Mouse (Mus musculus) MEL (cell line): ENCODE measurements around the gene Slc51a. TPM values are rescaled to one million over a fixed set of nuclear protein-coding genes. Genes with fewer than 3 reads are reported as not detected.
"Not testable (repeated sequence)": the region's sequence is repeated elsewhere in the genome, so short reads cannot be mapped to it uniquely, and the experiment has no call there.

Source experiments
- DNase-seq: peaks from one replicate; pipeline ENCODE4 v3.0.0; 2011; ENCODE audit warnings: low read depth, low spot score
- H3K27ac ChIP-seq: 2 replicates; pipeline ENCODE4 v1.5.1; 2012; ENCODE audit warnings: low read depth, mild to moderate bottlenecking, control low read depth, low read length, moderate library complexity; ENCODE audit not compliant: control insufficient read depth
- H3K27me3 ChIP-seq, 2 experiments: fragments of 150-350 bp in 1 of 2; sonication (generic) in 1 of 2; 2 replicates each; pipeline ENCODE4 v1.6.1; 2012; ENCODE audit warnings: low read length in 2 of 2, mild to moderate bottlenecking in 2 of 2, improper control_type of control experiment in 1 of 2, moderate library complexity in 1 of 2; ENCODE audit not compliant: insufficient read depth in 2 of 2, control insufficient read depth in 1 of 2
- H3K36me3 ChIP-seq, 2 experiments: 2 replicates each; pipeline ENCODE4 v1.6.1; 2012 to 2014; ENCODE audit warnings: low read length in 2 of 2, improper control_type of control experiment in 1 of 2, inconsistent platforms in 1 of 2, mild to moderate bottlenecking in 1 of 2; ENCODE audit not compliant: insufficient read depth in 2 of 2, control insufficient read depth in 1 of 2
- H3K4me1 ChIP-seq, 2 experiments: fragments of 150-350 bp in 1 of 2; sonication (generic) in 1 of 2; 2 replicates each; pipeline ENCODE4 v1.6.1; 2012; ENCODE audit warnings: low read length in 2 of 2, improper control_type of control experiment in 1 of 2, mild to moderate bottlenecking in 1 of 2; ENCODE audit not compliant: insufficient read depth in 2 of 2, control insufficient read depth in 1 of 2
- H3K4me3 ChIP-seq, 2 experiments: fragments of 150-350 bp in 1 of 2; sonication (generic) in 1 of 2; 2 replicates each; pipeline ENCODE4 v1.5.1; 2012; ENCODE audit warnings: low read depth in 2 of 2, low read length in 2 of 2, mild to moderate bottlenecking in 2 of 2, moderate library complexity in 2 of 2, control low read depth in 1 of 2, improper control_type of control experiment in 1 of 2; ENCODE audit not compliant: control insufficient read depth in 1 of 2, insufficient read depth in 1 of 2
- H3K79me2 ChIP-seq: 2 replicates; pipeline ENCODE4 v1.6.1; 2012; ENCODE audit warnings: mild to moderate bottlenecking, low read length, moderate library complexity; ENCODE audit not compliant: control insufficient read depth, poor library complexity, insufficient read depth
- H3K9ac ChIP-seq: 2 replicates; pipeline ENCODE4 v1.6.1; 2012; ENCODE audit warnings: low read depth, mild to moderate bottlenecking, control low read depth, low read length, moderate library complexity; ENCODE audit not compliant: control insufficient read depth, poor library complexity, severe bottlenecking
- H3K9me3 ChIP-seq: fragments of 150-350 bp; sonication (generic); replicated peaks from 2 replicates; pipeline ENCODE4 v1.6.1; 2012; ENCODE audit warnings: mild to moderate bottlenecking, low read length, improper control_type of control experiment, moderate library complexity; ENCODE audit not compliant: insufficient read depth
- CHD1 ChIP-seq: IDR thresholded peaks from 2 replicates; pipeline ENCODE4 v1.6.1; 2012; ENCODE audit warnings: low read depth, mild to moderate bottlenecking, inconsistent platforms, low read length, improper control_type of control experiment
- CHD2 ChIP-seq: IDR thresholded peaks from 2 replicates; pipeline ENCODE4 v1.6.1; 2011; ENCODE audit warnings: low read length, improper control_type of control experiment
- CTCF ChIP-seq, 3 experiments: IDR thresholded peaks in 2 of 3; conservative IDR thresholded peaks in 1 of 3; 2 replicates each; pipeline ENCODE4 v1.5.1; 2011 to 2012; ENCODE audit warnings: low read length in 3 of 3, low read depth in 2 of 3, mild to moderate bottlenecking in 2 of 3, improper control_type of control experiment in 1 of 3, inconsistent platforms in 1 of 3, mixed read lengths in 1 of 3, moderate library complexity in 1 of 3; ENCODE audit not compliant: control insufficient read depth in 1 of 3, insufficient read depth in 1 of 3, poor library complexity in 1 of 3, severe bottlenecking in 1 of 3
- ELF1 ChIP-seq: IDR thresholded peaks from 2 replicates; pipeline ENCODE4 v1.6.1; 2014; ENCODE audit warnings: low read depth, mild to moderate bottlenecking, inconsistent platforms, low read length, improper control_type of control experiment, moderate library complexity
- EP300 ChIP-seq, 2 experiments: IDR thresholded peaks; 2 replicates each; pipeline ENCODE4 v1.6.1; 2011; ENCODE audit warnings: improper control_type of control experiment in 2 of 2, low read length in 2 of 2, low read depth in 1 of 2, mild to moderate bottlenecking in 1 of 2
- GATA1 ChIP-seq: IDR thresholded peaks from 2 replicates; pipeline ENCODE4 v1.6.1; 2011; ENCODE audit warnings: low read depth, low read length, improper control_type of control experiment
- HCFC1 ChIP-seq: IDR thresholded peaks from 2 replicates; pipeline ENCODE4 v1.6.1; 2012; ENCODE audit warnings: low read depth, mild to moderate bottlenecking, inconsistent platforms, low read length, improper control_type of control experiment, moderate library complexity
- JUND ChIP-seq: IDR thresholded peaks from 2 replicates; pipeline ENCODE4 v1.6.1; 2011; ENCODE audit warnings: low read depth, mild to moderate bottlenecking, improper control_type of control experiment, low read length
- KAT2A ChIP-seq: conservative IDR thresholded peaks from 2 replicates; pipeline ENCODE4 v1.6.1; 2012; ENCODE audit warnings: low read depth, low read length, improper control_type of control experiment, inconsistent platforms
- MAFK ChIP-seq: IDR thresholded peaks from 2 replicates; pipeline ENCODE4 v1.6.1; 2011; ENCODE audit warnings: low read depth, mild to moderate bottlenecking, low read length, improper control_type of control experiment, borderline replicate concordance
- MAZ ChIP-seq: IDR thresholded peaks from 2 replicates; pipeline ENCODE4 v1.6.1; 2012; ENCODE audit warnings: low read depth, mild to moderate bottlenecking, inconsistent platforms, low read length, improper control_type of control experiment
- MEF2A ChIP-seq: IDR thresholded peaks from 2 replicates; pipeline ENCODE4 v1.6.1; 2014; ENCODE audit warnings: low read depth, mild to moderate bottlenecking, inconsistent platforms, low read length, improper control_type of control experiment; ENCODE audit not compliant: poor library complexity, insufficient replicate concordance, severe bottlenecking; ENCODE audit errors: extremely low read depth
- MYB ChIP-seq: IDR thresholded peaks from 2 replicates; pipeline ENCODE4 v1.6.1; 2011; ENCODE audit warnings: mild to moderate bottlenecking, low read depth, low read length, improper control_type of control experiment
- NELFE ChIP-seq: IDR thresholded peaks from 2 replicates; pipeline ENCODE4 v1.6.1; 2011; ENCODE audit warnings: low read depth, low read length, improper control_type of control experiment
- NRF1 ChIP-seq: IDR thresholded peaks from 2 replicates; pipeline ENCODE4 v1.6.1; 2014; ENCODE audit warnings: low read depth, mild to moderate bottlenecking, inconsistent platforms, low read length, improper control_type of control experiment, moderate library complexity; ENCODE audit not compliant: poor library complexity, insufficient read depth, severe bottlenecking
- POLR2A ChIP-seq, 2 experiments: IDR thresholded peaks; 2 replicates each; pipeline ENCODE4 v1.6.1; 2011 to 2012; ENCODE audit warnings: low read length in 2 of 2, mild to moderate bottlenecking in 2 of 2, control low read depth in 1 of 2, improper control_type of control experiment in 1 of 2, low read depth in 1 of 2, moderate library complexity in 1 of 2; ENCODE audit not compliant: control insufficient read depth in 1 of 2, insufficient read depth in 1 of 2, poor library complexity in 1 of 2
- RAD21 ChIP-seq: IDR thresholded peaks from 2 replicates; pipeline ENCODE4 v1.6.1; 2011; ENCODE audit warnings: mild to moderate bottlenecking, low read depth, low read length, improper control_type of control experiment
- RCOR1 ChIP-seq: IDR thresholded peaks from 2 replicates; pipeline ENCODE4 v1.6.1; 2012; ENCODE audit warnings: low read depth, mild to moderate bottlenecking, inconsistent platforms, low read length, improper control_type of control experiment
- SIN3A ChIP-seq: IDR thresholded peaks from 2 replicates; pipeline ENCODE4 v1.6.1; 2012; ENCODE audit warnings: low read length, improper control_type of control experiment, inconsistent platforms
- SMC3 ChIP-seq: IDR thresholded peaks from 2 replicates; pipeline ENCODE4 v1.6.1; 2011; ENCODE audit warnings: low read depth, low read length, improper control_type of control experiment
- TBP ChIP-seq: IDR thresholded peaks from 2 replicates; pipeline ENCODE4 v1.8.0; 2011; ENCODE audit warnings: low read depth, low read length, improper control_type of control experiment
- TCF12 ChIP-seq: IDR thresholded peaks from 2 replicates; pipeline ENCODE4 v1.6.1; 2014; ENCODE audit warnings: low read depth, mild to moderate bottlenecking, inconsistent platforms, low read length, improper control_type of control experiment, moderate library complexity
- USF2 ChIP-seq, 2 experiments: IDR thresholded peaks; 2 replicates each; pipeline ENCODE4 v1.6.1; 2011 to 2012; ENCODE audit warnings: improper control_type of control experiment in 2 of 2, low read length in 2 of 2, borderline replicate concordance in 1 of 2, inconsistent platforms in 1 of 2, low read depth in 1 of 2, mild to moderate bottlenecking in 1 of 2; ENCODE audit not compliant: insufficient read depth in 1 of 2
- ZC3H11A ChIP-seq: IDR thresholded peaks from 2 replicates; pipeline ENCODE4 v1.6.1; 2012; ENCODE audit warnings: low read depth, mild to moderate bottlenecking, inconsistent platforms, low read length, improper control_type of control experiment
- ZMIZ1 ChIP-seq: IDR thresholded peaks from 2 replicates; pipeline ENCODE4 v1.6.1; 2012; ENCODE audit warnings: low read depth, mild to moderate bottlenecking, inconsistent platforms, low read length, improper control_type of control experiment, moderate library complexity
- ZNF384 ChIP-seq: IDR thresholded peaks from 2 replicates; pipeline ENCODE4 v1.6.1; 2012; ENCODE audit warnings: low read depth, mild to moderate bottlenecking, inconsistent platforms, low read length, improper control_type of control experiment
- polyA plus RNA-seq, 2 experiments: library from polyadenylated mRNA; stranded (reverse) in 1 of 2; unstranded in 1 of 2; fragments of >175 nt in 1 of 2; fragments of >200 nt in 1 of 2; gene quantifications; 2 replicates each; pipeline versions ENCODE4 v1.2.1 to v1.2.4; 2012; ENCODE audit warnings: low replicate concordance in 2 of 2, low read depth in 1 of 2; ENCODE audit not compliant: insufficient read length in 2 of 2, insufficient read depth in 1 of 2, missing spikeins in 1 of 2
- total RNA-seq: library from RNA; depleted of rRNA; stranded (reverse); fragments of 300-350 nt; gene quantifications from 2 replicates; pipeline ENCODE4 v1.2.3, GENCODE M21; 2012

Slc51a gene
- total and polyA plus RNA-seq, 3 experiments, result 4.6 to 14.5 TPM; not detected in 1

DNA sequence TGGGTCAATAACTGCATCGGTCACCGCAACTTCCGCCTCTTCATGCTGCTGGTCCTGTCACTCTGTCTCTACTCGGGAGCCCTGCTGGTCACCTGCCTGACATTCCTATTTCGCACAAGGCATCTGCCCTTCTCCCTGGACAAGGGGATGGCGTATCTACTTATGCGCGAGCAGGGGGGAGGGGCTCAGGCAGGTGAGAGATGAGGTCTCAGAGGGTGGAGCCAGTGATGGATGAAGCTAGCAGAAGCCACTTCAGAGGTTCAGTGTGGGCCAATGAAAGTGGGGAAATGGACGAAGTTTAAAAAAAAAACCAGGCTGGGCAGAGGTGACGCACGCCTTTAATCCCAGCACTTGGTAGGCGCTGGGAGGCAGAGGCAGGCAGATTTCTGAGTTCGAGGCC is 11.3 kb upstream of the Slc51a start:
- no peak for DNase-seq
- Histone ChIP-seq H3K4me3 (no peak overlapping the region), H3K27ac (no peak overlapping the region), H3K9ac (no peak overlapping the region), H3K79me2 (no peaks in the 10 kb centered on the region), H3K9me3 (no peaks in the 10 kb centered on the region), H3K36me3 (no peaks in the 10 kb centered on the region), H3K4me1 (no peaks in the 10 kb centered on the region), H3K27me3 (no peaks in the 10 kb centered on the region)
- TF ChIP-seq CHD1 (no peak), KAT2A (no peak), CHD2 (no peak), JUND (no peak), GATA1 (no peak), MEF2A (no peak), MYB (no peak), USF2 (IDR thresholded peaks at IDR 0.05; ENCODE audit: borderline replicate concordance in 1 of 2, insufficient read depth in 1 of 2, low read depth in 1 of 2, low read length in 2 of 2) (no peak), HCFC1 (no peak), NRF1 (no peak), ZC3H11A (no peak), EP300 (IDR thresholded peaks at IDR 0.05; ENCODE audit: low read depth in 1 of 2, low read length in 2 of 2) (no peak), MAFK (no peak), CTCF (IDR thresholded peaks at IDR 0.05 in 2 of 3, conservative IDR thresholded peaks at IDR 0.05 in 1 of 3; ENCODE audit: control insufficient read depth in 1 of 3, insufficient read depth in 1 of 3, low read depth in 2 of 3, low read length in 3 of 3, poor library complexity in 1 of 3, severe bottlenecking in 1 of 3) (no peak), TCF12 (no peak), SIN3A (no peak), NELFE (no peak), SMC3 (no peak)
- TF ChIP-seq, all 39 proteins: peak for 0

DNA sequence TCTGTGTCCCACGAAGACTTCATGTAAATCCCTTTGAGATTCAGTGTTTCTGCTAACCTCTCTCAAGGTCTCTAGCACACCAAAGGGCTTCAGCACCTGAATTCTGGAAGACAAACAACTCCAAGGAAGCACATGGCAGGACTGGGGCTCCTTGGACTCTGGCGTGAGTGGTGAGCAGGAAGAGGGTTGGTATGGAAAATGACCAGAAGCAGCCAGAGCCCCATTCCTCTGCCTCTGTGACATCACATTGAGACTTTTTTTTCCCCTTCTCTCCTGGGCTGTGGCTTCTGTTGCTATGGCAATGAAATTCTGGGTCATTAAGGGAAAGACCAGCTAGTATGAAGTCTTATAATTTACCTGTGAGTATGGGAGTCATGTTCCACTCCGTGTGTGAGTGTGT is 8.3 kb upstream of the Slc51a start, which contains the start of gene Zdhhc19:
Zdhhc19 (plus strand) TSS at position 301 of the 400 bp plus-strand sequence.
- no peak for TF ChIP-seq MAZ
- no peak for TF ChIP-seq MYB
- TF ChIP-seq ELF1, result no peak
- no peak for TF ChIP-seq TBP
- TF ChIP-seq EP300 (IDR thresholded peaks at IDR 0.05; ENCODE audit: low read depth in 1 of 2, low read length in 2 of 2), result no peak
- TF ChIP-seq RCOR1, result no peak
- no peak for TF ChIP-seq ZMIZ1
- no peak for TF ChIP-seq KAT2A
- no peak for TF ChIP-seq ZNF384
- no peak for TF ChIP-seq CHD1
- TF ChIP-seq RAD21, result no peak
- TF ChIP-seq USF2 (IDR thresholded peaks at IDR 0.05; ENCODE audit: borderline replicate concordance in 1 of 2, insufficient read depth in 1 of 2, low read depth in 1 of 2, low read length in 2 of 2), result no peak
- no peak for TF ChIP-seq POLR2A (IDR thresholded peaks at IDR 0.05; ENCODE audit: control insufficient read depth in 1 of 2, insufficient read depth in 1 of 2, low read depth in 1 of 2, low read length in 2 of 2, poor library complexity in 1 of 2)
- TF ChIP-seq NRF1, result no peak
- no peak for TF ChIP-seq SIN3A
- no peak for TF ChIP-seq HCFC1
- Histone ChIP-seq H3K9ac (no peak within 1 kb of the TSS), H3K27ac (no peak within 1 kb of the TSS), H3K4me1 (no peaks in the 10 kb centered on the region), H3K79me2 (no peaks in the 10 kb centered on the region), H3K4me3 (no peak within 1 kb of the TSS), H3K36me3 (no peaks in the 10 kb centered on the region), H3K27me3 (no peaks in the 10 kb centered on the region), H3K9me3 (no peaks in the 10 kb centered on the region)
- no peak for DNase-seq

DNA sequence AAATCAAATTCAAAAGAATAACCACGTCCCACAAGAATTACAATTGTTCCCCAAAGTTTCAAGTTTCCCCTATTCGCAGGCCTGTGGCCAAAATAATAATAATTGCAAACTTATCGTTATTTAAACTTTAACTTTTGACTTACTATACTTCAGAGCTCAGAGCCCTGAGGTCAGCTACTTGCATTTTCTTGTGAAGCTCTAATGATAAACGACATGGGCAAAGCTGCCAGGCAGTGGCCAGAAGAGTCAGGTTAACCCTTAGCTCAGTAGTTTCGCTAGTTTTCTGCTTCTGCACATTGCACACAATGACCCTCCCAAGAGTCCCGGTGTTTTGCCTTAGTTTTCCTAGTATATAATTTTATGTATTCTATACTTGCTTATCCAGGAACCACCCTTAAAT is 6.7 kb upstream of the Slc51a start:
- not testable (repeated sequence) for H3K4me1 ChIP-seq, H3K9me3 ChIP-seq, H3K9ac ChIP-seq, H3K27me3 ChIP-seq, H3K79me2 ChIP-seq, H3K36me3 ChIP-seq, H3K4me3 ChIP-seq, DNase-seq, H3K27ac ChIP-seq
